Mouse (Mus musculus): ENCODE data around the gene Eif6. TPM values are rescaled to one million over a fixed set of nuclear protein-coding genes. Genes with fewer than 3 reads are reported as not detected.

Gene Eif6
- polyA plus RNA-seq, 1 experiment, result 198 TPM

DNA sequence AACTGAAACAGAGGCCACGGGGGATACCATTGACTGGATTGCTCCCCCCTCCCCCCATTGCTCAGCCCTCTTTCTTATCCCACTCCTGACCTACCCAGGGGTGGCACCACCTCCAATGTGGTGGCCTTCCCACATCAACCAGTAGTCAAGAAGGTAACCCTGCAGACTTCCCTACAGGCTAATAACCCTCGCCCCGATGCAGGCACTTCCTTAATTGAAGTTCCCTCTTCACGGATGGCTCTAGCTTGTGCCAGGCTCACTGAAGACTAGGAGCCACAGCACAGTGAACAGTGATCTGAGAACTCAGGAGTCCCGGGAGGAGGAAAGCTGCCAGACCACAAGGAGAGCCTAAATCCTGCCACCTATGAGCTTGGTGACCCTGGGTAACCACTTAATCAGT is 39.8 kb downstream of the Eif6 start:
- H3ac ChIP-seq (ENCODE audit: control insufficient read depth, insufficient read length), result no peak overlapping the region
- no peak for TF ChIP-seq MYOD1 (IDR thresholded peaks at IDR 0.05; ENCODE audit: control insufficient read depth in 1 of 3, insufficient read length in 2 of 3, low read depth in 2 of 3)
- no peak for TF ChIP-seq MAX (IDR thresholded peaks at IDR 0.05; ENCODE audit: low read depth)
- TF ChIP-seq USF1 (IDR thresholded peaks at IDR 0.05; ENCODE audit: low read depth), result no peak
- no peak for TF ChIP-seq REST (IDR thresholded peaks at IDR 0.05; ENCODE audit: insufficient read depth, insufficient read length)
- TF ChIP-seq TCF3 (IDR thresholded peaks at IDR 0.05; ENCODE audit: insufficient read length, low read depth), result no peak
- H3K79me2 ChIP-seq (ENCODE audit: control insufficient read depth, insufficient read depth), result no peaks in the 10 kb centered on the region
- H3K27me3 ChIP-seq (ENCODE audit: control insufficient read depth, insufficient read depth, insufficient read length), result peaks cover 25% of the 10 kb centered on the region
- no peak overlapping the region for H3K4me3 ChIP-seq
- H3K36me3 ChIP-seq (ENCODE audit: control insufficient read depth, insufficient read depth), result no peaks in the 10 kb centered on the region
- no peak overlapping the region for H3K4me2 ChIP-seq (ENCODE audit: low read depth)

DNA sequence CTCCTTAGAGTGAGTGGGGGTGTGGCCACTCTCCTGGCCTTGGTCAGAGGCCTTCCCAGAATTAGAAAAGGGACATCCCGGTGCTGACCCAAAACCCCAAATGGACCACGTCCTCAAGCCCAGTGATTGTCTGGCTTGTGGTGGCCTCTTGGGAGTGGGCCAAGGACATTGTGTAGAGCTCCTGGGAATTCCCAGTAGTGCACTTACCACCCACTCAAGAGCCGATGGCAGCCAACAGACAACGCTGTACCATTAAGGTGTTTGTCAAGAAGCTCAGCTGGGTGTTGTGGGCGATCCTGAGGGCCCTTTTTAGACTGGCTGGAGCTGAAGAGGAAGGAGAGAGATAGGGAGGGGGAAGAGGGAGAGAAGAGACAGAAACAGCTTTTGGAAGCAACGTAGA is 42.2 kb downstream of the Eif6 start:
- H3K4me3 ChIP-seq, result no peak overlapping the region
- H3K79me2 ChIP-seq (ENCODE audit: control insufficient read depth, insufficient read depth), result no peaks in the 10 kb centered on the region
- no peak for TF ChIP-seq TCF12 (IDR thresholded peaks at IDR 0.05; ENCODE audit: insufficient read depth, poor library complexity, severe bottlenecking)
- no peak for TF ChIP-seq REST (IDR thresholded peaks at IDR 0.05; ENCODE audit: insufficient read depth, insufficient read length)
- no peak for TF ChIP-seq USF1 (IDR thresholded peaks at IDR 0.05; ENCODE audit: low read depth)
- no peak for TF ChIP-seq MYOD1 (IDR thresholded peaks at IDR 0.05; ENCODE audit: control insufficient read depth in 1 of 3, insufficient read length in 2 of 3, low read depth in 2 of 3)
- no peak for TF ChIP-seq CEBPB (IDR thresholded peaks at IDR 0.05; ENCODE audit: insufficient read depth, poor library complexity, severe bottlenecking)
- no peak for TF ChIP-seq MYOG (IDR thresholded peaks at IDR 0.05; ENCODE audit: control insufficient read depth in 1 of 3, insufficient read depth in 1 of 3, insufficient read length in 2 of 3, low read depth in 2 of 3)
- no peak for TF ChIP-seq POLR2AphosphoS2 (IDR thresholded peaks at IDR 0.05; ENCODE audit: insufficient read length, low read depth)
- TF ChIP-seq SRF (IDR thresholded peaks at IDR 0.05; ENCODE audit: control insufficient read depth, insufficient read length, low read depth), result no peak
- no peak for TF ChIP-seq TCF3 (IDR thresholded peaks at IDR 0.05; ENCODE audit: insufficient read length, low read depth)
- no peak for TF ChIP-seq E2F4 (IDR thresholded peaks at IDR 0.05; ENCODE audit: insufficient read depth)
- TF ChIP-seq MAX (IDR thresholded peaks at IDR 0.05; ENCODE audit: low read depth), result no peak
- no peak for TF ChIP-seq POLR2A (IDR thresholded peaks at IDR 0.05; ENCODE audit: insufficient read length, low read depth)
- no peak overlapping the region for H3ac ChIP-seq (ENCODE audit: control insufficient read depth, insufficient read length)
- H3K4me2 ChIP-seq (ENCODE audit: low read depth), result no peak overlapping the region
- peaks cover 37% of the 10 kb centered on the region for H3K27me3 ChIP-seq (ENCODE audit: control insufficient read depth, insufficient read depth, insufficient read length)
- no peaks in the 10 kb centered on the region for H3K36me3 ChIP-seq (ENCODE audit: control insufficient read depth, insufficient read depth)

- Histone ChIP-seq H3K27me3 (ENCODE audit: control insufficient read depth, insufficient read depth, insufficient read length) (peaks cover 66% of the 10 kb centered on the region), H3ac (ENCODE audit: control insufficient read depth, insufficient read length) (no peak overlapping the region), H3K4me3 (no peak overlapping the region), H3K4me2 (ENCODE audit: low read depth) (no peak overlapping the region), H3K79me2 (ENCODE audit: control insufficient read depth, insufficient read depth) (no peaks in the 10 kb centered on the region), H3K36me3 (ENCODE audit: control insufficient read depth, insufficient read depth) (no peaks in the 10 kb centered on the region)
- TF ChIP-seq MAX (IDR thresholded peaks at IDR 0.05; ENCODE audit: low read depth) (no peak), E2F4 (IDR thresholded peaks at IDR 0.05; ENCODE audit: insufficient read depth) (no peak), MYOG (IDR thresholded peaks at IDR 0.05; ENCODE audit: control insufficient read depth in 1 of 3, insufficient read depth in 1 of 3, insufficient read length in 2 of 3, low read depth in 2 of 3) (no peak), POLR2AphosphoS2 (IDR thresholded peaks at IDR 0.05; ENCODE audit: insufficient read length, low read depth) (no peak)
These were observed 47.2 kb downstream of the Eif6 start for GRCm38 (mm10) chr2:155779506-155779905.

DNA sequence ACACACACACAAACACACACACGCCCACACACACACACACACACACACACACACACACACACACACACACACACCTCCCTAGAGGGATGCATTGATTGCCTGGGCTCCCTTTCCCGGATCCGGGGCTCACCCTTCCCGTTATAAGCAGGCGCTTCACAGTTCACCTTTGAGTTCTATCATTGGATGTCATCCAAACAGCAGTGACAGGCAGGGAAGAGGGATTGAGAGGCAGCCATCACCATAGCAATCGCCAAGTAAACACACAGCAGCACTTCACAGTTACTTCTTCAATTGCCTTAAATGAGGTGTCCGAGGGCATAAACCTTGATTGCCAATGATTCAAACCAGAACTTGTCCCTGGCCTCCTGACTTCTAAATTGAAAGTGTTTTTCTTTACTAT is 47.7 kb downstream of the Eif6 start:
- Histone ChIP-seq H3K79me2 (ENCODE audit: control insufficient read depth, insufficient read depth) (no peaks in the 10 kb centered on the region), H3ac (ENCODE audit: control insufficient read depth, insufficient read length) (no peak overlapping the region), H3K36me3 (ENCODE audit: control insufficient read depth, insufficient read depth) (no peaks in the 10 kb centered on the region), H3K4me2 (ENCODE audit: low read depth) (no peak overlapping the region), H3K4me3 (no peak overlapping the region), H3K27me3 (ENCODE audit: control insufficient read depth, insufficient read depth, insufficient read length) (peaks cover 71% of the 10 kb centered on the region)
- TF ChIP-seq USF1 (IDR thresholded peaks at IDR 0.05; ENCODE audit: low read depth), result no peak
- no peak for TF ChIP-seq REST (IDR thresholded peaks at IDR 0.05; ENCODE audit: insufficient read depth, insufficient read length)
- no peak for TF ChIP-seq CEBPB (IDR thresholded peaks at IDR 0.05; ENCODE audit: insufficient read depth, poor library complexity, severe bottlenecking)
- TF ChIP-seq POLR2AphosphoS2 (IDR thresholded peaks at IDR 0.05; ENCODE audit: insufficient read length, low read depth), result no peak
- TF ChIP-seq MYOG (IDR thresholded peaks at IDR 0.05; ENCODE audit: control insufficient read depth in 1 of 3, insufficient read depth in 1 of 3, insufficient read length in 2 of 3, low read depth in 2 of 3), result no peak
- no peak for TF ChIP-seq MAX (IDR thresholded peaks at IDR 0.05; ENCODE audit: low read depth)
- TF ChIP-seq TCF12 (IDR thresholded peaks at IDR 0.05; ENCODE audit: insufficient read depth, poor library complexity, severe bottlenecking), result no peak
- TF ChIP-seq POLR2A (IDR thresholded peaks at IDR 0.05; ENCODE audit: insufficient read length, low read depth), result no peak
- no peak for TF ChIP-seq SRF (IDR thresholded peaks at IDR 0.05; ENCODE audit: control insufficient read depth, insufficient read length, low read depth)
- no peak for TF ChIP-seq MYOD1 (IDR thresholded peaks at IDR 0.05; ENCODE audit: control insufficient read depth in 1 of 3, insufficient read length in 2 of 3, low read depth in 2 of 3)
- TF ChIP-seq E2F4 (IDR thresholded peaks at IDR 0.05; ENCODE audit: insufficient read depth), result no peak
- no peak for TF ChIP-seq TCF3 (IDR thresholded peaks at IDR 0.05; ENCODE audit: insufficient read length, low read depth)

DNA sequence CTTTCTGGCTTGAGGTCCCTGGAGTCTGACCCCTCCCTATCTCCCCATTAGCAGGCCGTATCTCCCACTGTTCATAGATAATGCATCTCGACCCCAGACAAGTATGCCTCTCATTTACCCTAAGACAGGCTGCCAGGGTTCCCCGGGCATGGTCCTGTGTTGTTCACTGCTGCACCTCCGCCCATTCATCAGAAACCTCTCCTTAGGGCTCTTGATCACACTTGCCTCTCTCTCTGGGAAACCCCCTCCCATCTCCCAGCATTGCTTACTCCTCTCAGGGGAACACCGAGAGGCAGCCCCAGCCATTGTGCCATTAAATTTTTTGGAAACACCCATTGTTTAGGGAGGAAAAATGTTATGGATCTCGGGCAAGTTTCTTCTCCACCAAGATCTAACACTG is 48.7 kb downstream of the Eif6 start:
- Histone ChIP-seq H3K79me2 (ENCODE audit: control insufficient read depth, insufficient read depth) (no peaks in the 10 kb centered on the region), H3K36me3 (ENCODE audit: control insufficient read depth, insufficient read depth) (no peaks in the 10 kb centered on the region), H3ac (ENCODE audit: control insufficient read depth, insufficient read length) (no peak overlapping the region), H3K27me3 (ENCODE audit: control insufficient read depth, insufficient read depth, insufficient read length) (peaks cover 82% of the 10 kb centered on the region), H3K4me2 (ENCODE audit: low read depth) (no peak overlapping the region), H3K4me3 (no peak overlapping the region)
- TF ChIP-seq USF1 (IDR thresholded peaks at IDR 0.05; ENCODE audit: low read depth) (no peak), E2F4 (IDR thresholded peaks at IDR 0.05; ENCODE audit: insufficient read depth) (no peak), REST (IDR thresholded peaks at IDR 0.05; ENCODE audit: insufficient read depth, insufficient read length) (no peak), MAX (IDR thresholded peaks at IDR 0.05; ENCODE audit: low read depth) (no peak), POLR2A (IDR thresholded peaks at IDR 0.05; ENCODE audit: insufficient read length, low read depth) (no peak)
